Mouse (Mus musculus) bone marrow, adult 2 months (tissue): ENCODE results near the gene Plcb4.

Experiments
- CTCF ChIP-seq: fragments of 200-500 bp; IDR thresholded peaks from 2 replicates; pipeline ENCODE4 v1.5.1; 2011; ENCODE audit warnings: low read length, control low read depth; ENCODE audit not compliant: control insufficient read depth, insufficient read depth
- POLR2A ChIP-seq: fragments of 200-500 bp; IDR thresholded peaks from 2 replicates; pipeline ENCODE4 v1.6.1; 2011; ENCODE audit warnings: low read depth, mild to moderate bottlenecking, control low read depth, low read length, borderline replicate concordance; ENCODE audit not compliant: control insufficient read depth

DNA sequence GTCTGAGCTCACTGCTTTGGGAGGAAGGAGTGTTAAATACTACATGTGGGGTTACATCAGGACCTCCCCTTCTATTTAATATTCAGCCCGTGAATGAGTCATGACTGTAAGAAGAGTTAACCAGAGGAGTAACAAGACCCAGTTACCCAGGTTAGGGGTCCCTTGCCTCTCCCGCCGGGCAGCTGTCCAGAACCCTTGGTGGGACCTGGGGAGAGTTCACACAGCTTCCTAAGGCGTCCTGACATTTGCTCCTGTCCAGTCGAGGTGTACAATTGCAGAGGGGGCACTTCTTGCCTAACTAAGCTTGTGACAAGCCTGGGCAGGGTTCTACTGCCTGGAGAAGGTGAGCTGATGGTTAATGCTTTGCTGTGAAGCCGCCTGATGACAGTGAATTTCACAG, 54.1 kb downstream of the Plcb4 start:
- TF ChIP-seq CTCF, result no peak
- TF ChIP-seq POLR2A, result no peak
